Mouse (Mus musculus) spleen, adult 2 months (tissue): ENCODE measurements around the gene Btg4. TPM values are rescaled to one million over a fixed set of nuclear protein-coding genes. Genes with fewer than 3 reads are reported as not detected.
A peak's percentile ranks its signal among the peaks of the same experiment; 100 is the strongest.

Experiments
- DNase-seq, 2 experiments: peaks; one replicate each; pipeline versions ENCODE4 v3.0.0 to v3.0.0-alpha.2; 2012 to 2021; ENCODE audit warnings: low spot score in 2 of 2, low read depth in 1 of 2
- H3K27ac ChIP-seq: fragments of 200-500 bp; 2 replicates; pipeline ENCODE4 v1.5.1; 2012; ENCODE audit warnings: low read length, inconsistent platforms; ENCODE audit not compliant: insufficient read depth
- H3K27me3 ChIP-seq: fragments of 200-500 bp; 2 replicates; pipeline ENCODE4 v1.6.1; 2012; ENCODE audit warnings: mild to moderate bottlenecking, moderate library complexity, low read length, inconsistent platforms; ENCODE audit not compliant: control insufficient read depth, insufficient read depth
- H3K36me3 ChIP-seq: fragments of 200-500 bp; 2 replicates; pipeline ENCODE4 v1.6.1; 2012; ENCODE audit warnings: mild to moderate bottlenecking, low read length, inconsistent platforms; ENCODE audit not compliant: control insufficient read depth, insufficient read depth
- H3K4me1 ChIP-seq: fragments of 200-500 bp; 2 replicates; pipeline ENCODE4 v1.6.1; 2011; ENCODE audit warnings: inconsistent platforms; ENCODE audit not compliant: control insufficient read depth, insufficient read depth, insufficient read length
- H3K4me3 ChIP-seq: fragments of 200-500 bp; 2 replicates; pipeline ENCODE4 v1.5.1; 2011; ENCODE audit warnings: mild to moderate bottlenecking, inconsistent platforms; ENCODE audit not compliant: insufficient read depth, insufficient read length; ENCODE audit errors: extremely low read depth
- CTCF ChIP-seq: fragments of 200-500 bp; IDR thresholded peaks from 2 replicates; pipeline ENCODE4 v1.5.1; 2011; ENCODE audit warnings: mild to moderate bottlenecking, inconsistent platforms; ENCODE audit not compliant: insufficient read depth, insufficient read length, insufficient replicate concordance; ENCODE audit errors: extremely low read depth
- POLR2A ChIP-seq: fragments of 200-500 bp; IDR thresholded peaks from 2 replicates; pipeline ENCODE4 v1.6.1; 2011; ENCODE audit warnings: low read depth, low read length, inconsistent platforms
- WGBS: fragments of 180-500 bp; shearing (Covaris S2); methylation state at CpG from one replicate; pipeline ENCODE4 v1.1.7; 2018; 5-methylcytosine and 5-hydroxymethylcytosine counted together
- polyA plus RNA-seq: library from polyadenylated mRNA; depleted of rRNA; stranded (reverse); fragments of >200 nt; gene quantifications from 2 replicates; pipeline ENCODE4 v1.2.3, GENCODE M21; 2012

Btg4 gene
- polyA plus RNA-seq, 1 experiment: not detected

GRCm38 (mm10) chr9:51056360-51057324 is 4.1 kb upstream of the Btg4 start:
- Histone ChIP-seq H3K36me3 (no peaks in the 10 kb centered on the region), H3K4me3 (no peak overlapping the region), H3K27ac (no peak overlapping the region), H3K27me3 (no peaks in the 10 kb centered on the region), H3K4me1 (no peaks in the 10 kb centered on the region)
- DNase-seq: no peak
- 78% methylated on average over 3 of the region's 3 CpGs for WGBS
- TF ChIP-seq CTCF (no peak), POLR2A (no peak)

GRCm38 (mm10) chr9:51058951-51059521 is 1.7 kb upstream of the Btg4 start:
- no peaks in the 10 kb centered on the region for H3K4me1 ChIP-seq
- no peaks in the 10 kb centered on the region for H3K36me3 ChIP-seq
- H3K27me3 ChIP-seq: no peaks in the 10 kb centered on the region
- WGBS: 86% methylated on average over 4 of the region's 4 CpGs
- H3K4me3 ChIP-seq: no peak overlapping the region
- H3K27ac ChIP-seq: no peak overlapping the region
- no peak for TF ChIP-seq POLR2A
- TF ChIP-seq CTCF: no peak
- DNase-seq: no peak

GRCm38 (mm10) chr9:51068202-51068601 is 7.5 kb downstream of the Btg4 start:
- Histone ChIP-seq H3K36me3 (no peaks in the 10 kb centered on the region), H3K27ac (no peak overlapping the region), H3K27me3 (no peaks in the 10 kb centered on the region), H3K4me1 (no peaks in the 10 kb centered on the region), H3K4me3 (no peak overlapping the region)
- 50% methylated on average over 3 of the region's 3 CpGs for WGBS
- no peak for DNase-seq
- TF ChIP-seq POLR2A (no peak), CTCF (no peak)

GRCm38 (mm10) chr9:51070801-51071200 is 10.1 kb downstream of the Btg4 start:
- H3K27me3 ChIP-seq: no peaks in the 10 kb centered on the region
- TF ChIP-seq CTCF: no peak
- no peak for TF ChIP-seq POLR2A
- no peaks in the 10 kb centered on the region for H3K36me3 ChIP-seq
- no peak overlapping the region for H3K4me3 ChIP-seq
- no peak for DNase-seq
- H3K4me1 ChIP-seq: no peaks in the 10 kb centered on the region
- WGBS: 82% methylated on average over 4 of the region's 4 CpGs
- H3K27ac ChIP-seq: no peak overlapping the region

GRCm38 (mm10) chr9:51075780-51076179 is 15.1 kb downstream of the Btg4 start:
- 39% methylated on average over 3 of the region's 3 CpGs for WGBS
- DNase-seq: no peak
- no peaks in the 10 kb centered on the region for H3K4me1 ChIP-seq
- no peak overlapping the region for H3K27ac ChIP-seq
- H3K27me3 ChIP-seq: no peaks in the 10 kb centered on the region
- H3K4me3 ChIP-seq: no peak overlapping the region
- TF ChIP-seq POLR2A: no peak
- no peak for TF ChIP-seq CTCF
- no peaks in the 10 kb centered on the region for H3K36me3 ChIP-seq

- Histone ChIP-seq H3K4me3 (peak overlapping the region; percentile 37), H3K36me3 (no peaks in the 10 kb centered on the region), H3K27ac (no peak overlapping the region), H3K4me1 (no peaks in the 10 kb centered on the region), H3K27me3 (no peaks in the 10 kb centered on the region)
- no peak for DNase-seq
- TF ChIP-seq CTCF: no peak
- TF ChIP-seq POLR2A: no peak
- WGBS: 2% methylated on average over 17 of the region's 17 CpGs
These were observed 15.7 kb downstream of the Btg4 start for GRCm38 (mm10) chr9:51076300-51076978.

- peak within 1 kb of the TSS; percentile 37 for H3K4me3 ChIP-seq
- no peaks in the 10 kb centered on the region for H3K4me1 ChIP-seq
- H3K36me3 ChIP-seq: no peaks in the 10 kb centered on the region
- H3K27me3 ChIP-seq: no peaks in the 10 kb centered on the region
- H3K27ac ChIP-seq: no peak within 1 kb of the TSS
- WGBS: under 1% methylated on average over 14 of the region's 14 CpGs
- TF ChIP-seq CTCF: no peak
- no peak for TF ChIP-seq POLR2A
- peak in 1 of 2 experiments; percentile 19 for DNase-seq
These were observed 16.2 kb downstream of the Btg4 start, which contains the start of gene Layn for GRCm38 (mm10) chr9:51076979-51077315. Gene Layn (minus strand): TSS chr9:51077094.
